Mouse (Mus musculus): ENCODE data around the gene Wasf1. TPM values are rescaled to one million over a fixed set of nuclear protein-coding genes. Genes with fewer than 3 reads are reported as not detected.

The Wasf1 gene
- not detected for total RNA-seq (2023)

GRCm38 (mm10) chr10:40882831-40883643 is at the start of gene Wasf1, which contains the start of gene Cdc40:
Gene Wasf1 (plus strand): TSS chr10:40883475.
Gene Cdc40 (minus strand): TSS chr10:40883311.

Other genes with a start within 250 kb of the Wasf1 start
- not detected for gene Mettl24, start 200.2 kb upstream of the Wasf1 start, total RNA-seq (2023)
- 10 to 100 TPM; 51.0 to 55.5 TPM for gene Cdc40, start 164 bp upstream of the Wasf1 start, total RNA-seq (2023)
- not detected for gene Gpr6, start 188.8 kb downstream of the Wasf1 start, total RNA-seq (2023)